Mouse (Mus musculus) gonadal fat pad, adult 2 months (tissue): ENCODE data around the gene Lrrc2. TPM values are rescaled to one million over a fixed set of nuclear protein-coding genes. Genes with fewer than 3 reads are reported as not detected.

Source experiments
- DNase-seq: peaks from one replicate; pipeline ENCODE4 v3.0.0-alpha.2; 2012; ENCODE audit warnings: low read depth
- polyA plus RNA-seq: library from polyadenylated mRNA; depleted of rRNA; stranded (reverse); fragments of >200 nt; gene quantifications from 2 replicates; pipeline ENCODE4 v1.2.3, GENCODE M21; 2012; rRNA removed

Gene Lrrc2
- polyA plus RNA-seq = 0.05 TPM in 1 of 2 replicates, not detected in the other

DNA sequence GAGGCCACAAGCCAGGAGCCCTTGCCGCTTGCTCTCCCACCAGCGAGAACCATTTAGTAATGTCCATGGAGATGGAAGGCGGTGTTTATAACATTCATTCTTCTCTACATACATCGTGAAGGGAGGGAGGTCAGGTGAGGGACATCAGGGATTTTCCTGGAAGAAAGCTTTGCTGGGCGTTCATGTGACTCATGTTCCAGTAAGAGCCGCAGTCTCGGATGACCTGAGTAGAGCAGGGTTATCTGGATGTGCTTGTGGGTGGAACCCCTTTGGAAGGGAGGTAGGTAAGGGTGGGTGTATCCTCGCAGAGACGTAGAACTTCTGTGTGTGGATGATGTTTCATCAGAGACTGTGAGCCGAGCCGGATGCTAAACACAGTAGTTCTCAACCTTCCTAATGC is at the start of gene Lrrc2:
Gene Lrrc2 (plus strand): TSS at position 149 of the 400 bp plus-strand sequence.
- no peak for DNase-seq

DNA sequence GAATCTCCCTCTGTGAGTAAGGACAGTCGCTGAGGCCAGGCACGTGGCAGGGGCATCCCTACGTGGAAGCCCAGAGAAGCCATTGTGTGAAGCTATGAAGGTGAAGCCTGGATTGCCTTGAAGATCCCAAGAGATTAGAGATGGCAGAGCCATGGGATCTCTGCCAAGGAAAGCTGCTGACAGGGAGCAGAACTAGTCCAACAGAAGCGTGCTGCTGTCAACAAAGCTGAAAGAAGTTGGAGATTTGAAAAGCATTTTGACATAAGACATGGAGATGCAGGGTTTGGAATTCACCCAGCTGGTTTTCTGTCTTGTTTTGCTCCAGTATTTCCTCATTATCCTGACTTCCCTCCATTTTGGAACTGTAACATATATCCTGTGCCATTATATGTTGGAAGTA is 49.1 kb upstream of the Lrrc2 start:
- DNase-seq = no peak

DNA sequence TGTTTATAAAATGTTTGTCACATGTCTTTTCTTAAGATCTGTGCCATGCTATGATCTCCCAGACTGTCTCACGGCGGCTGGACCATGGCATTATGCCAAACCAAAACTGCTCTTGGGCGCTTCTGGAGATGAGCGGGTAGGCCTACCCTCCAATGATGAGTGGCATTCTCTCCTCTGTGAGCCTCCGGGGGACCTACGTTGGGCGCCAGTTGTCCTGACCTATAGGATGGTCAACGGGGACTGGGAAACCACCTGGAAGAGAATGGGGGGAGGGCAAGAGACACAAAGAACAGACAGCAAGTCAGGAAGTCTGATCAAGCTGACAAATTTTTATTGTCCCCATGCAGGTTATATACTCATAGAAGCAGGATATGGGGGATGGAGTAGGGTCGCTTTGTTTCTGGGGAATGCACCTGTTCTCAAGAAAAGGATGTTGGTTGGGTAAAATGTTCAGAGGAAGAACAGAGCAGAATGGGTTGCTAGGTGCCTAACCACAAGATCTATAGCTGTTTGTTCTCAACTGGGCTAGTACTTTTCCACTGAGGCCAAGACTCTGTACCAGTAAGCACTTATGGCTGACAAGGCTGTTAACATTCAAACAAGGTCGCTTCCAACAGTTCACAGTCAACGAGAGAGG is 44.0 kb upstream of the Lrrc2 start:
- no peak for DNase-seq

DNA sequence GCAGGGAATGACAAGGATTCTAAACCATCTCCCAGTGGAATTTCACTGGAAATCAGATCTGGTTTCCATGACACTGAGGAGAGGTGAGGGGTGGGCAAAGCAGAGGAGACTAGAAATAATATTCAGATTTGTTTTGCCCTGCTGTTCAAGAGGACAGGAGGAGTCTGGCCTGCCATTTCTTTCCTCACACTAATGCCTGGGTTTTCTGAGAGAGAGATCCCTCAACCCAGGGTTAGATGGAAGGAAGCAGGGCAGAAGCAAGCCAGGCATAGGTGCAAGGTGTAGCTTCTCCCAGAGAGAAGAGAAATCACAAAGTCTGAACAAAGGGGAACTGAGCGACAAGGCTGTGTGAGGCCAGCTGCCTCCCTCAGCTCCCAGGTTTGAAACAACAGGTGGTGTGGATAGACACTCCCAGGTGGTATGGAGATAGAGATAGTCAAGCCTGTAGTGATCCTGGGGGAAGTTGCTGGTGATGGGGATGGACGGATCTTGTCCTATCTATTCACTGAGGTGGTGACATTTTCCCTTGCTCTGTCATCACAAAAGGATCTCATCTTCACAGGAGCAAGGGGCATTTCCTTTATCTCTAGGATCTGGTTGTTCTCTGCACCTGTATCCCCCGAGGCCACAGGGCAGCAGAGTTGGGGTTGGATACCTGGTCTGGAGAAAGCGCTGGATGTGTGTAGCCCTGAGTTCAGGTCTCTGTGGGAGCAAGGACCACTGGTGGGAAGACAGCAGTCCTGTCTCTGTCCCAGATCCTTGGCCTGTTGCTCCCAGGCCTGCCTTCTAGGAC is 43.3 kb upstream of the Lrrc2 start:
- DNase-seq = no peak

DNA sequence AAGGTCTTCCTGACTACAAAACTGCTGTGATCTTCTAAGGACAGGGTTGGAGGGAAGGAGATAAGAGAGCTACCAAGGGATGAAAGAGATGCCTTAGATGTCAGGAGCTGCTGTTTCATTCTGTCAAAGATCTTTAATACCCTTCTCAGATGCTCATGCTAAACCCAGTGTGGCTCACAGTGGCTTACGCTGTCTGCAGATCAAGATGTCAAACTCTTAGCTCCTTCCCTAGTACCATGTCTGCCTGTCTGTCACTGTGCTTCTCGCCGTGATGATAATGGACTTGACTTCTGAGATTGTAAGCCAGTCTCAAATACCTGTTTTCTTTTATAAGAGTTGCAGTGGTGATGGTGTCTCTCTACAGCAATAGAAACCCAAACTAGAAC is 42.7 kb upstream of the Lrrc2 start:
- DNase-seq = no peak

DNA sequence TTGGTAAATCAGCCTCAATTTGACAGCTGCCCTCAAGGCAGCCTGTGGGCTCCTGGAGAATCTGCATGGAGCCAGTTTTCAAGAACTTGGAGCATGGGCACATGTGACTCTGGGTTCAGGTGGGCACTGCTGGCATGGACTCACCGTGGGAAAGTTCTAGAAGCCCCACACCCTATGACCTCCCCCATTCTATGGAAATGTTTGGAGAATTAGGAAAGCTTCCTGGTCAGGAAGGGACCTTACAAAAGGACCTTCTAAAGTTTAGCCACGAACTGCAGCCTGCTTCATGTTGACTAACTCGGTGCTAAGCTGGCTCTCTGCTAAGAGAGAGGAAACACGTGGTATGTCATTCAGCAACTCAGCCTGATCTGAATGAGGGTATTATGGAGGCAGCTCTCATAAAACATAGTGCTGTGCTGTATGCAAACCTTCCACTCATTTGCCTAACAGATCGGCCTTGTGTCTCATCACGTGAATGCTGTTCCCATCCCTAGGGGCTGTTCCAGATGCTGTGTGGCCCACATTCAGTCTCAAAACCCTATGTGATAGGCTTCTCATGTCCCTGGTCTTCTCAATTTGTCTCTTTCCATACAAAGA is 41.9 kb upstream of the Lrrc2 start:
- DNase-seq = no peak

DNA sequence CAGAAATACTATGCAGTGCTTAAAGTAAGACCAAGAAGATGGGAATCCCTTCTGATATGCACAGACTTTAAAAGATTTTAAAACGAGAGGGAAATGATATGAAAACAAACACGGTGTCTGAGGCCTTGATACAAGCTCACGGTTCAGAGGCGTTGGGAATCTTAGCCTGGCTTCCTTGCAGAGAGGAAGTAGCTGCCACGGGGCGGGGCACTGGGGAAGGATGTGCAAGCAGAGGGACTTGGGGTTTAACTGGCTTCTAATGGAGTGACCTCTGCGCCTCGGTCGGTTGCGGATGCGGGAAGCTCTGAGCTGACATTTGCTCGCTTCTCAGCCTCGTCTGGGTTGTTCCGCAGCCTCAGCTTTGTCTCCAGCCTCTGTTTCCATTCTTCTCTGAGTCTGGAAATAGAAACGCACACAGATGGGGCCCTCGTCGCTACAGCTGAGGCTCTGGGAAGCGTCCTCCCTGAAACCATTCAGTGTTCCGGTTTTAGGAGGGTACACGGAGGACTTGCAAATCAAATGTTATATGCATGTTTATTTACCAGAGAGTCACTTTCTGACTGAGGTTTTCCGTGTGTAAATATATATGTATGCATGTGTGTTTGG is 36.6 kb upstream of the Lrrc2 start:
- DNase-seq = no peak

- DNase-seq = no peak
Observed at GRCm38 (mm10) chr9:110915466-110915865, 35.9 kb upstream of the Lrrc2 start.

DNA sequence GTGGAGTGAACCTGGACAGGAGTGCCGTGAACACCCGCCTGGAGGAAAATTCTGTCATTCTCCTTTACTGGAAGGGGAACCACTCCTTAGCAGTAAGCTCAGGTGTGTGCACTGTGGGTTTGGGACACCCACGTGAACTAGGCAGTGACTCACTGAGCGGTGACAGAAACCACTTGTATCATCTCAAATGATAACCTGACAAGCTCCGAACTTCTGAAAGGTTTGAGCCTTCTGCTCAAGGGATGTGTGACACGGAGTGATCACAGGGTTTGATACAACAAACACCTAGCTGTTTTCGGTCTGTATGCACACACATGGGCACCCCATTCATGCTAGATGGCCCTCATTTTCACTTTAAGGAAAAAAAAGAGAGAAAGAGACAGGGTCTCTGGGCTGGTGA is 34.6 kb upstream of the Lrrc2 start, which contains the start of gene Fam240a:
Gene Fam240a (minus strand): TSS at position 76 of the 400 bp plus-strand sequence.
- DNase-seq = no peak

- DNase-seq = no peak
Observed at GRCm38 (mm10) chr9:110920665-110921419, 30.5 kb upstream of the Lrrc2 start.

DNA sequence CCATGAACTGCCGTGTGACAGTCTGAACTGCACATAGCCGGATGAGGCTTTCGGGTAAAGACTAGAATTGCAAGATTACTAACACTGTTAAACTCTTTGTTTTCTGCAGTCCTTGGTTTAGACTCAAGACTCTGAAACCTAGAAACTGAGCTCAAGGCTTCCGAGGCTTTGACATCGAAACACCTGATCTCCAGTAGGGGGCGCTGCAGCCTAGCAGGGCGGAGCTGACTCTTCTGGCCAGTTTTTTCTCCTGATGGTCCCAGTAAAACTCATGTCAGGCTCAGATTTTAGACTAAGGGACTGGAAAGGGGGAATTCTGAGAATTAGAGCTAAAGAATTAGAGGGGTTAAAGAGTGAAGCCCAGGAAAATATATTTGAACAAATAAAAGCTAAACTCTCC is 28.6 kb upstream of the Lrrc2 start:
- DNase-seq = no peak

DNA sequence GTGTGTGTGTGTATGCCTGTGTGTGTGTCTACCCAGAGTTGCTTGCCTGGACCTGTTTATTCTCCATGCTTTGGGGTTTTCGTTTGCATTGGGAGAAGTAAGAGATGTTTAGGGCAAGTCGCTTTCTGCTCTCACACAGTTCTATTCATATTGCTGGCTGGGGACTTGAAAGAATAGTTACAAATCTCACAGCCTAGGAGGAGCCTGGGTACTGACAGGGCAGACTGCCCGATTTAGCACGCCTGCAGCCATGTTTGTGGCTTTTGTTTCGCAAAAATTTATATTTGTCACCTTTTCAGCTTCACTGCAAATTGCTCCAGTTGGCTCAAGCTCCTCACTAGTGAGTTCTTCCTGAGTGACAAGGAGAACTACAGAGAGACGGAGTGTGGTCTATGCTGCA is 19.8 kb upstream of the Lrrc2 start:
- peak; percentile 20 for DNase-seq

- no peak for DNase-seq
Observed at GRCm38 (mm10) chr9:110933850-110934437, 17.4 kb upstream of the Lrrc2 start.

DNA sequence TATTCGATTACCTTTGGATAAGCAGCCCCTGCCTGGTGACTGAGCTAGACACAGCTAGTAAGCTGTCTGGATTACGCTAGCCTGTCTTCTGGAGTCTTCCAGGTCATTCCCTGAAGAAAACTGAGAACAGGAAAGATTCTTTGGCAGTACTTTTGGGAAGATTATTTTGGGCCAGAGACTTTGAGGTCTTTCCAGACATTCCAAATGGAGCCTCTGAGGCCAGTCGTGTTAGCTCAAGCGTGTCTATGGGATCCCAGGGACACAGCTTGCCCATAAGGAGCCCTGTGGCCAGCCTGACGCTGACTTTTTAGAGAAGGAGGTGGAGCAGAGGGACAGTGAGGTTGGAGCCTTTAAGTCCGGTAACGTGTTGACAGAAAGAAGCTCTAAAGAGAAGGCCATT is 15.4 kb upstream of the Lrrc2 start:
- no peak for DNase-seq

GRCm38 (mm10) chr9:110937506-110938490 is 13.5 kb upstream of the Lrrc2 start:
- DNase-seq = no peak

GRCm38 (mm10) chr9:110944265-110944664 is 7.1 kb upstream of the Lrrc2 start:
- no peak for DNase-seq

DNA sequence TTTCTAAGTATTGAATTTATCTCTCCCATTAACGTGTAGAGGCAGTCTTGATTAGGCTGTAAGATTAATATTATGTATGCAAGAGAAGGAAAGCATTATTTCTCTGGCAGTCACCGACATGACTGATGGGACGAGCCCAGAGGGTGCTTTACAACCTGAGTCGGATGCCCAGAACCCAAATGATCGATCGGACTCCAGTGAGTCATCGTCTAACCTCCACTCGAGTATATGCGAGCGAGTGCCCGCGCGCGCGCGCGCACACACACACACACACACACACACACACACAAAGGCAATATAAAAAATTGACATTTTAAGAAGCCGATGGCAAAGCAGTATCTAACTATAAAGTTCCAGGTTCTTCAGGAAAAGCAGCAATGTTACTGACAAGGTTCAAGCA is 6.0 kb upstream of the Lrrc2 start:
- DNase-seq = no peak

DNA sequence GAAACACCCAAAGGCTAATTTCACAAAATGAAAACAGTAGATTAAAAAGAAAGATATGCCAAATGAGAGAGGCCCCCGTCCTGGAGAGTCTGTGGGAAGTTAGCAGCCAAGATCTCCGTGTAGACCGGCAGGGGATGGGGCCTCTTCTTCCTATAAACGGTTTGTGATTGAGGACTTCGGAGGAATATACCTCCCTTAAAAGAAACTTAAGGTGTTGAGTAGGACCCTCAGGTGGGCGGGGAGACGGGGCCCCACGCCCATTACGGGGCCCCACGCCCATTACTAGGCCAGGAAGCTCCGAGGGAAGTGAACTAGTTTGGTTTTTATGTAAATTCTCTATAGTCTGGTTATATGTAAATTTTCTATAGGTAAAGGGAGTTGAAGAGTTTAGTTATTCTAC is 5.4 kb upstream of the Lrrc2 start, which contains the start of gene Tdgf1:
Gene Tdgf1 (minus strand): TSS at position 233 of the 400 bp plus-strand sequence.
- no peak for DNase-seq

- no peak for DNase-seq
Observed at GRCm38 (mm10) chr9:110946548-110947044, 4.7 kb upstream of the Lrrc2 start.

DNA sequence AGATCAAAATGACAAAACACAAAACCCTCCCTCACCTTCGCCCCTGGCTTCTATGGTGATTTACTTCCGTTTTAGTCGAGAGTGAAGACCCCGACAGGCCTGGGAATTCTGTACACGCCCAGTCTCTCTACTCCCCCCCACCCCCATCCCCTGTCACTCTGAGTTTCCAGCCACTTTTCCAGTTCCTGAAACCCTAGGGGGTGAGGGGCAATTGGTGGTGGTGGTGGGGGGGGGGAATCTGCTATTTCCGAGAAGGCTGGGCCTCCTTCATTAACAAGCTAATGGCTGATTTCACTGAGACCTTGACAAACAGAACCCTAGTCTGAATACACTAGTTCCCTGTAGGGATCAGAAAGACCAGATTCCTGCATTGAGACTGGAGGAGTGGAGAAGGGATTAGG is 4.1 kb upstream of the Lrrc2 start:
- DNase-seq = no peak
